Mouse (Mus musculus) urinary bladder, postnatal 4 days (tissue): Measurements from ENCODE around the gene BC024978.

Experiments
- DNase-seq, 2 experiments: peaks; one replicate each; pipeline ENCODE4 v3.0.0; 2021 to 2022; ENCODE audit warnings: low spot score in 2 of 2

BC024978 gene

GRCm38 (mm10) chr7:27195681-27196611, at the start of gene BC024978, which contains the start of gene Snrpa:
BC024978 (plus strand) TSS chr7:27195781.
Snrpa (minus strand) TSS chr7:27196271.
- peak; percentile 95 to 96 for DNase-seq

- DNase-seq: no peak
Observed at GRCm38 (mm10) chr7:27153205-27153764, 42.3 kb upstream of the BC024978 start, which contains the start of gene Cyp2t4. Cyp2t4 (plus strand) TSS chr7:27153714.

- no peak for DNase-seq
Observed at GRCm38 (mm10) chr7:27156005-27156404, 39.6 kb upstream of the BC024978 start.

DNA sequence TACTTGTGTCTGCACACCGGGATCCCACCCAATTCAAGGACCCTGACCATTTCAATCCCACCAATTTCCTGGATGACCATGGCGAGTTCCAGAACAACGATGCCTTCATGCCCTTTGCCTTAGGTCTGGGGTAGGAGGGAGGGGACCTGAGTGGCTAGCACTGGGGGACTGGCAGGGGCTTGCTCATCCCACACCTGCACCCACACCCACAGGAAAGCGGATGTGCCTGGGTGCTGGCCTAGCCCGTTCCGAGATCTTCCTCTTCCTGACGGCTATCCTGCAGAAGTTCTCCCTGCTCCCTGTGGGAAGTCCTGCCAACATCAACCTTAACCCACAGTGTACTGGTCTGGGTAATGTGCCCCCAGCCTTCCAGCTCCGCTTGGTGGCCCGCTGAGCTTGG, 37.4 kb upstream of the BC024978 start:
- no peak for DNase-seq

DNA sequence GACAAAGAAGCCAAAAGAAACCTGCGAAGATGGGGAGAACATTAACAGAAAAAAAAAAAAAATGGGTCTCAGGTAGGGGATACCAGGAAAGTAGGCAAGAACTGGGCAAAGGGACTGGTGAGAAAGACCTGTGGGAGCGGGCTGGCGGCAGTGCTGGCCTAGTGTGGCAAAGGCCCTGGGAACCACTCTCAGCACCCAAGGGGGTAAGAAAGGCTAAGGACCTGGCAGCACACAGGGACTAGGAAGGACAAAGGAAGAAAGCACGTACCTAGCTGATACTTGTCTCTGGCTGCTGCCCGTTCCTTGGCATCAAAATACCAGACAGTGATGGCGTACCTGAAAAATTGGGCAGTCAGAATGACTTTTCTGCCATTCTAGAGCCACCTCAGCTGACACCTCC, 36.3 kb upstream of the BC024978 start:
- DNase-seq: no peak

DNA sequence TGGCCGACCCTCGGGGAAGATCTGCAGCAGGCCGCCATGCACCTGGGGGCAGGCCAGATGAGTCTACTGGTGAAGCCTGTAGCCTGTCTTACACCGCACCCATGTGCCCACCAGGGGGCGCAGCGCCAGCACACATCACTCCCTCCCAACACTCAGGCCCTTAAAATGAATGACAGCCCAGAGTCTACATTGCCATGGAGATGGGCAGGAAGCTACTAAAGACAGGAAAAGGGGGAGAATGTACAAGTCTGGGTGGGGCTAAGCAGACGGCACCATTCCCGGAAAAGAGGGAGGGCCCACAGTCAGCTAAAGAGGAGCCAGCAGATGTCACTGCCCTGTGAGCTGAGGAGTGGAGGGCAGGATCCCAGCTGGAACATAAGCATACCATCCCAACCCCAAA, 35.7 kb upstream of the BC024978 start:
- DNase-seq: peak; percentile 81 to 91

- DNase-seq: no peak
Observed at GRCm38 (mm10) chr7:27160921-27161320, 34.7 kb upstream of the BC024978 start.

- no peak for DNase-seq
Observed at GRCm38 (mm10) chr7:27161744-27162143, 33.8 kb upstream of the BC024978 start.

DNA sequence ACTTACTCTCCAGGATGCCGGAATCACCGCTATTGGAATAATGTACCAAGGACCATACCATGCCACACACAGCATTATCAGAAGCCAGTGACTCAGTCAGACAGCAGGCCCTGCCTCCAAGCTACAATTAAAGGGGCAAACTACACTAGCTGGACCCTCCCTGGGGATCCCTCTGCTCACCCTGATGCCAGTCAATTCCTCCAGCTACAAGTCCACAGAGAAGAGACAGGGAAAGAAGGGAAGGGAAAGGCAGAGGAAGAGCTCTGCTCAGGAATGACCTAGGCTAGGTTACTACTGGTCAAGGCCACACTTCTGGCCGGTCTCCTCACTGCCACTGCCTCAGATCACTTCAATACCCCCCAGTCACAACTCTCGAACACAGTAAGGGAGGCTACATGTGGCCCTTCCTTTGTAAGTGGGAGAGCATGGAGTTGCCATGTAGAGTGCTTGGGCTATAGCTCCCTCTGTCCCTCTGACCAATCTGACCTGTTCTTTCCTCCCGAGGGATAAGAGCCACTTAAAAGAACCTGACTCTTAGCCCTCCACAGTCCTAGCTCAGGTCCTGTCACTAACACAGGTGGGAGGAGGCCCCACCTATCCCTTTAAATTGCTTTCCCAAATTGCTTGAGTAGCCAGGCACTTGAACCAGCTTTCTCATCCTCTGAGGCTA, 32.7 kb upstream of the BC024978 start:
- no peak for DNase-seq

DNA sequence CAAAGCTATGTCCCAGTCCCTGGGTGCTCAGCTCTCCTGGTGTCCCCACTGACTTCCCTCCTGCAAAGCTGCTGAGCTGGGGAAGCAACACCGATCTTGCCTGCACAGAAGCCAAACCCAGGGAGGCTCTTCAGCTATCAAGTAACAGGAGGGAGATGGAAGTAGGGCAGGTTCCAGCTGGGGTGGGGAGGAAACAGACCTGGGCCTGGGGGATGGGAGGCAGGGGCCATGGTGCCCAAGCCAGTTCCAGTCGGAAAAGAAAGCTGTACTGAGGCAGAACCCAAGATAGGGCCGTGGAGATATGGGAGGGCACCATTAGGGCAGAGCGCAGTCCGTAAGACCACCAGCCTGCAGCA, 32.2 kb upstream of the BC024978 start:
- no peak for DNase-seq

DNA sequence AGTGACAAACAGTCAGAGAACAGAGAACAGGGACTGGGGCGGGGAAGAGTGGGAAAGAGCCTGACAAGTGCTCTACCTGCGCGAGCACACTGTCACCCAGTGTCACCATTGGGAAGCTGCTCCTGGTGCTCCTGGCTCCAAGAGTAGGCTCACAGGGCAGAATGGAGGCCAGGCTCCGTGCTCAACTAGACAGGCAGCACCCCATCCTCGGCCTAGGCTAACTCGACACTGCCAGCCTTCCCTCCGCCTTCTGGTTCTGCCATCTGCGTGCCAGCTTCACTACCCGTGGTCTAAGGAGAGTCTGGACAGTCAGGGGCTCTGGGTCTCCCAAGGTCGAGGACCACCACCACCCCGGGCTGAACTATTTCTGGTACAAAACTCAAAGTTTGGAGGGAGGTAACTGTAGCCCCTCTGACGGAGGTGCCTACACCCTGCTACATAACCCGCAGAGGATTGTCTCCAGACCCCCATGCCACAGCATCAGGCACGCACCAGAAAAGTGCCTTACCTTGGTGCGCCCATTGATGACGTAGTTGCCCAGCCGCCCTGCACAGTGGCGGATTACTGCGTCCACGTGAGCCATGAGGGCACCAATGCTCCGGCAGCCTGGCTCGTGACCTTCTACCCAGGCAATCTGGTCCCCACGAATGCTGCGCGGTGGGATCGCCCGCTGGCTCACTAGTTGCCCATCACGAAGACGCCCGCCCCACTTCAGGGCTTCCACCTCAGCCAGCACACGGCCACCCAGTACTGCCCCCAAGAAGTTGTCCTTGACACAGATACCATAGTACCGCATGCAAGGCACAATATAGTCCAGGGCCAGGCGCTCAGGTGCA, 31.3 kb upstream of the BC024978 start:
- no peak for DNase-seq

DNA sequence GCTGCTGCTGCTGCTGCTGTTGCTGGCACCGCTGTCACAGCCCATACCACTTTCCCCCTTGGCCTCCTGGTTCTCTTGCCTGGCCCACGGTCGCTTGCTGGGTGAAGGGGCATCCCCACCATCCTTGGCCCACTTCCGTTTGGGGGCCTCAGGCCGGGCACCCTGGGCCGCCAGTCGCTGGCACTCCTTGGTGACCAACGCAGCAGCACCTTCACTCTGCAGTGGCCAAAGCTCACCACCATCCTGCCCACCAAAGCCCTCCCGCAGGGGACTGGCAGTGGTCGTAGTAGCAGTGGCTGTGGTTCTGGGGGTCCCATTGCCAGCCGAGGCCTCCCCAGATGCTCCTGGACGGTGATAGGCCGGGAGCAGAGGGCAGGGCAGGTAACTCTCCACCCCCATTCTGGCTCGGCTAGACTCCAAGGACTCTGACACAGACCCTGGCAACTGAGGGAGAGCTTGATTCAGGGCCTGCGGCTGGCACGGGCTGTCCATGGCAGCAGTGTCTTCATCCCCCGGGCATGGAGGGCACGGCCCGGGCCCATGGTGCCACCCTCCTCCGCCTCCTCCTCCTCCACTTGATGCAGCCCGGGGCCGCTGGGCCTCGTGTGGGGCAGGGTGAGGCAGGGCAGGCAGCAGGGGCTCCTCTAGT, 30.4 kb upstream of the BC024978 start:
- no peak for DNase-seq

DNA sequence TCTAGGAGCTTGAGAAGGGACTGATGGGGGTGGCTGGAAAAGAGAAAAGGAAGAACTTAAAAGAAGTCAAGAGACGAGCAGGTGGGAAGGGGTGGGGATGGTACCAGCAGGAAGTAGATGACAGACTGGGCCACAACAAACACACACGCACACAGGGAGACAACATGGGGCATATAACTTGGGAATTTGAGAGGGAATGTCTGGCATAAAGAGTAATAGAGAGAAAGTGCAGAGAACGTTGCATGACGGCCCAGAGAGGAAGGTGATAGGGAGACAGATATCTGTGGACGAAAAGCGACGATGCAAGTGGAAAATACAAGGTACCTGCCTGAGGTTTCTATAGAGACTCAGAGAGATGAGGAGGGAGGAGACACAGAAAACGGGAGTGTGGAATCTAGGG, 29.9 kb upstream of the BC024978 start:
- no peak for DNase-seq

DNA sequence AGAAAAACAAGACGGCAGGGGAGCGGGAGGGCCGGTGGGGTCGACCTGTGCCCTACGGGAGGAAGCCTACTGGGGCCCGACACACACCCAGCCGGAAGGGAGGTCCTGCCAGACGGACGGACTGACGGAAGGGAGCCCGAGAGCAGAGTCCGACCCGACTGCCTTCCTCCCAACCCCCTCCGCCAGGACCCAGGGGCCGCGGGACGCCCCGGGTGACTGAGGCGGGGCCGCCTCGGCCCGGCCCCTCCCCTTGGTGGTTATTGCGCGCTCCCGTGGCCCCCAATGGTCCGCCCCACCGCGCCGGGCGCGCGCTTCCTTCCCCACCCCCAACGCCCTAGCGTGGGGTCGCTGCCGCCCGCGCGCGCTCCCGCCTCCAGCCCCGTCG, 29.4 kb upstream of the BC024978 start:
- peak; percentile 84 to 88 for DNase-seq

- peak; percentile 91 to 95 for DNase-seq
Observed at GRCm38 (mm10) chr7:27166614-27167474, 28.7 kb upstream of the BC024978 start, which contains the start of gene Egln2. Egln2 (minus strand) TSS chr7:27166802.

- no peak for DNase-seq
Observed at GRCm38 (mm10) chr7:27167475-27168094, 28.0 kb upstream of the BC024978 start.

- DNase-seq: no peak
Observed at GRCm38 (mm10) chr7:27168371-27168770, 27.2 kb upstream of the BC024978 start.

- DNase-seq: no peak
Observed at GRCm38 (mm10) chr7:27170981-27171380, 24.6 kb upstream of the BC024978 start.

- DNase-seq: no peak
Observed at GRCm38 (mm10) chr7:27174496-27174895, 21.1 kb upstream of the BC024978 start.

DNA sequence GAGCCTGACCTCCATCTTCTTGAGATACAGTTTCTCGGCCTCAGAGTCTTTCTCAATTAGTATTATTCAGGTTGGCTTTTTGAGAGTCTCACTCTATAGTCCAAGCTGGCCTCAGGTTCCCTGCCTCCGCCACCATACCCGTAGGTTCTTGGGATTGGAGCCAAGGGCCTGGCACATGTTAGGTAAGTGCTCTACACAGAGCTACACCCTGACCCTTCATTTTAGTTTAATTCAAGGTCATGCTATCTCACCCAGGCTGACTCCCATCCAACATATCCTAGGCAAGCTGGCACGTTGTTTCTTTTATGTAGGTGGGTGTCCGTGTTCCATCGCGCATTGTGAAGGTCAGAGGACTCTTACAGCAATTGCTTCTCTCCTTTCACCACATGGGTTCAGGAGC, 20.7 kb upstream of the BC024978 start:
- no peak for DNase-seq
